Mouse (Mus musculus): ENCODE results near the gene Chrna10.

DNA sequence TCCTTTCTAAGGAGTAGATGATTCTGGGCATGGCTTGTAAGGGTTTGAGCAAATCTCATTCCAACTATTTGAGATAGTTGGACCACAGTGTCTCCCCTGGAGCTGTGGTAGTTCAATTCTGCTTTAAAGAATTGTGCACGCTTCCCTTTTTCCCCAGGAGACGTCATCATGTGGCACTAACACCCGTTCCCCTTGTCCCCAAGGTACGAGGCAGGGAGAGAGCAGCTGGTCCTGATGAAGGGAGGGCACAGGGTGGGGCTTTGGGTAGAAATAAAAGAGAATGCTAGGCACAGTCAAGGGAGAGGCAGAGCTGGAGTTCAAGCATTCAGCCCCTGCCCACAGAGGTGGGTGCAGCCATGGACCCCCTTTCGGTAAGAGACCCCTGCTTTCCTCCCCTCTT is 33.8 kb downstream of the Chrna10 start, which contains the start of gene Trpc2:
- TF ChIP-seq CTCF (IDR thresholded peaks at IDR 0.05; ENCODE audit: low read depth, low read length) (no peak), TAL1 (conservative IDR thresholded peaks at IDR 0.05; ENCODE audit: low read depth, low read length) (no peak), POLR2AphosphoS5 (IDR thresholded peaks at IDR 0.05; ENCODE audit: insufficient replicate concordance, low read depth, low read length) (no peak)
